Mouse (Mus musculus): ENCODE measurements around the gene Lrrk1. TPM values are rescaled to one million over a fixed set of nuclear protein-coding genes. Genes with fewer than 3 reads are reported as not detected.

Lrrk1 gene
- polyA plus RNA-seq, 1 experiment from 2014 or later, result 19.5 TPM

GRCm38 (mm10) chr7:66180260-66180659 lies 207.9 kb downstream of the Lrrk1 start:
- Histone ChIP-seq H3K4me3 (replicated peaks; ENCODE audit: low read length) (no peak overlapping the region), H3K36me3 (ENCODE audit: control insufficient read depth, insufficient read depth, low read length) (no peaks in the 10 kb centered on the region), H3K27ac (ENCODE audit: low read length) (no peak overlapping the region), H3K4me1 (ENCODE audit: control insufficient read depth, insufficient read depth, low read length) (no peaks in the 10 kb centered on the region), H3K4me2 (ENCODE audit: low read depth, low read length) (no peak overlapping the region), H3K9me3 (replicated peaks; ENCODE audit: control insufficient read depth, low read length) (no peaks in the 10 kb centered on the region), H3K9ac (ENCODE audit: low read length) (no peak overlapping the region), H3K27me3 (ENCODE audit: control insufficient read depth, insufficient read depth, low read length) (no peaks in the 10 kb centered on the region)
- WGBS, result 65% methylated on average over 3 of the region's 3 CpGs
- ATAC-seq (ENCODE audit: insufficient read depth, low FRiP score), result no peak

- whole genome bisulfite sequencing, result 85% methylated on average over 7 of the region's 7 CpGs
- no peaks in the 10 kb centered on the region for H3K27me3 ChIP-seq (ENCODE audit: control insufficient read depth, insufficient read depth, low read length)
- ATAC-seq (ENCODE audit: insufficient read depth, low FRiP score), result no peak
- no peak overlapping the region for H3K9ac ChIP-seq (ENCODE audit: low read length)
- H3K4me3 ChIP-seq (replicated peaks; ENCODE audit: low read length), result no peak overlapping the region
- no peaks in the 10 kb centered on the region; the same call in 1 of the 2 replicates for H3K36me3 ChIP-seq (ENCODE audit: control insufficient read depth, insufficient read depth, low read length)
- no peak overlapping the region for H3K4me2 ChIP-seq (ENCODE audit: low read depth, low read length)
- no peaks in the 10 kb centered on the region for H3K4me1 ChIP-seq (ENCODE audit: control insufficient read depth, insufficient read depth, low read length)
- H3K27ac ChIP-seq (ENCODE audit: low read length), result no peak overlapping the region
- H3K9me3 ChIP-seq (replicated peaks; ENCODE audit: control insufficient read depth, low read length), result no peaks in the 10 kb centered on the region
Measured at GRCm38 (mm10) chr7:66179711-66180110, 208.4 kb downstream of the Lrrk1 start.

GRCm38 (mm10) chr7:66179120-66179581 lies 209.0 kb downstream of the Lrrk1 start:
- 62% methylated on average over 10 of the region's 10 CpGs for WGBS
- no peak for ATAC-seq (ENCODE audit: insufficient read depth, low FRiP score)

GRCm38 (mm10) chr7:66178101-66178500 lies 210.0 kb downstream of the Lrrk1 start:
- no peak overlapping the region for H3K9ac ChIP-seq (ENCODE audit: low read length)
- H3K27ac ChIP-seq (ENCODE audit: low read length), result no peak overlapping the region
- no peaks in the 10 kb centered on the region for H3K9me3 ChIP-seq (replicated peaks; ENCODE audit: control insufficient read depth, low read length)
- H3K4me2 ChIP-seq (ENCODE audit: low read depth, low read length), result no peak overlapping the region
- H3K36me3 ChIP-seq (ENCODE audit: control insufficient read depth, insufficient read depth, low read length), result no peaks in the 10 kb centered on the region; the same call in 1 of the 2 replicates
- ATAC-seq (ENCODE audit: insufficient read depth, low FRiP score), result no peak
- H3K4me1 ChIP-seq (ENCODE audit: control insufficient read depth, insufficient read depth, low read length), result no peaks in the 10 kb centered on the region
- no peak overlapping the region for H3K4me3 ChIP-seq (replicated peaks; ENCODE audit: low read length)
- 89% methylated on average over 6 of the region's 6 CpGs for WGBS
- H3K27me3 ChIP-seq (ENCODE audit: control insufficient read depth, insufficient read depth, low read length), result no peaks in the 10 kb centered on the region

More at GRCm38 (mm10) chr7:66179120-66179581, 209.0 kb downstream of the Lrrk1 start:
- Histone ChIP-seq H3K9ac (ENCODE audit: low read length) (no peak overlapping the region), H3K4me1 (ENCODE audit: control insufficient read depth, insufficient read depth, low read length) (no peaks in the 10 kb centered on the region), H3K4me3 (replicated peaks; ENCODE audit: low read length) (no peak overlapping the region), H3K9me3 (replicated peaks; ENCODE audit: control insufficient read depth, low read length) (no peaks in the 10 kb centered on the region), H3K27ac (ENCODE audit: low read length) (no peak overlapping the region), H3K36me3 (ENCODE audit: control insufficient read depth, insufficient read depth, low read length) (no peaks in the 10 kb centered on the region; the same call in 1 of the 2 replicates), H3K27me3 (ENCODE audit: control insufficient read depth, insufficient read depth, low read length) (no peaks in the 10 kb centered on the region), H3K4me2 (ENCODE audit: low read depth, low read length) (no peak overlapping the region)

GRCm38 (mm10) chr7:66176929-66177328 lies 211.2 kb downstream of the Lrrk1 start:
- no peak overlapping the region for H3K4me3 ChIP-seq (replicated peaks; ENCODE audit: low read length)
- no peaks in the 10 kb centered on the region for H3K4me1 ChIP-seq (ENCODE audit: control insufficient read depth, insufficient read depth, low read length)
- H3K9ac ChIP-seq (ENCODE audit: low read length), result no peak overlapping the region
- no peak overlapping the region for H3K27ac ChIP-seq (ENCODE audit: low read length)
- H3K4me2 ChIP-seq (ENCODE audit: low read depth, low read length), result no peak overlapping the region
- no peaks in the 10 kb centered on the region for H3K9me3 ChIP-seq (replicated peaks; ENCODE audit: control insufficient read depth, low read length)
- H3K27me3 ChIP-seq (ENCODE audit: control insufficient read depth, insufficient read depth, low read length), result no peaks in the 10 kb centered on the region
- H3K36me3 ChIP-seq (ENCODE audit: control insufficient read depth, insufficient read depth, low read length), result peaks cover under 1% of the 10 kb centered on the region
- no peak for ATAC-seq (ENCODE audit: insufficient read depth, low FRiP score)
- 72% methylated on average over 4 of the region's 4 CpGs for WGBS

Small RNA genes lying within 50 kb of the gene (microRNA-seq; reads per million reads assigned to microRNA genes)
- gene Mir7057, result not detected

Other genes with a start within 250 kb of the Lrrk1 start
- gene Gm10974, start 22.4 kb downstream of the Lrrk1 start, polyA plus RNA-seq (2015; fragmentation: Nextera tagmentation; extraction: Ambion mirVana), result not detected in 2 replicates
- 12.9 and 14.5 TPM in 2 replicates for gene Aldh1a3, start 39.2 kb upstream of the Lrrk1 start, polyA plus RNA-seq (2015; fragmentation: Nextera tagmentation; extraction: Ambion mirVana)